Mouse (Mus musculus): ENCODE measurements around the gene Dync1li2. TPM values are rescaled to one million over a fixed set of nuclear protein-coding genes. Genes with fewer than 3 reads are reported as not detected.

Gene Dync1li2
- 100 to 1,000 TPM; 246 to 252 TPM for total RNA-seq (2021)
- long read RNA-seq, experiment 1, full-length matches to known transcripts, result 54 of 85 reads
- long read RNA-seq, experiment 1, partial matches to known transcripts, result 6 of 85 reads
- long read RNA-seq, experiment 1, other reads (novel, unspliced or antisense), result 25 of 85 reads
- long read RNA-seq, experiment 2, full-length matches to known transcripts, result 49 of 89 reads
- long read RNA-seq, experiment 2, partial matches to known transcripts, result 6 of 89 reads
- long read RNA-seq, experiment 2, other reads (novel, unspliced or antisense), result 34 of 89 reads

DNA sequence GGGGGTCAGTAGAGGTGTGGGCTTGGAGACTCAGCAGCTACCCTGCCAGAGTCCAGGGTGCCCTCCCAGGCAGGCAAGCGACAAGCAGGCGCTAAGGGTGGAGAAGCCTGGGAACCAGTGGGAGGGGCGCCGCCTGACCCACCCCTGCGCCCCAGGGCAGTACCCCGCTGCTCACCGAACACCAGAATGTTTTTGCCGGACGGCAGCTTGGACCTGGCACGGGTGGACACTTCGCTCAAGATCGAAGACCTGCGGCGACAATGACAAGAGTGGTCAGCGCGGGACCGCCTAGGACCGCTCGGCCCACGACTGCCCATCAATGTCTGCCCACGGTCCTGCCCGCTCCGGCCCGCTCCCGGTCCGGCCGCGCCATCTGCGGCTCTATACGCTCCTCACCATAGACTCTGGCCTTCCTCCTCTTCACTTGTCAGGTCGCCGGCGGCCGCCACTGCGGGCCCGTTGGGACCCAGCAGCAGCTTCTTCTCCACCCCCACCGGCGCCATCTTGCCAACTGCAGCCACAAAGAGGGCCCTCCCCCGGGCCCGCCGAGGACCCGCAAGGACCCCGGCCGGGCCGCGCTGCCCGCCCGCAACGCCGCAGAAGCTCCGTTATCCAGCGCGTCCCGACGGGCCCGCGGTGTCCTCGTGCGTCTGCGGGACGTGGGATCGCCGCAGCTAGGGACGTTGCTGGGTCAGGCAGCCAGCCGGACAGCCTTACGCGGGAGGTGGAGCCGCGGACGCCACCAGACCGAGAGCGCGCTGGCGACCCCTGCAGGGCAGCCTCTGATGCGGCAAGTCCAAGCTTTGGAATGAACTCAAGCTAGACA is at the start of gene Dync1li2:
Gene Dync1li2 (minus strand): TSS at position 749 of the 826 bp plus-strand sequence.
- peak; percentile 93 to 96 for DNase-seq (ENCODE audit: low spot score in 2 of 2)

DNA sequence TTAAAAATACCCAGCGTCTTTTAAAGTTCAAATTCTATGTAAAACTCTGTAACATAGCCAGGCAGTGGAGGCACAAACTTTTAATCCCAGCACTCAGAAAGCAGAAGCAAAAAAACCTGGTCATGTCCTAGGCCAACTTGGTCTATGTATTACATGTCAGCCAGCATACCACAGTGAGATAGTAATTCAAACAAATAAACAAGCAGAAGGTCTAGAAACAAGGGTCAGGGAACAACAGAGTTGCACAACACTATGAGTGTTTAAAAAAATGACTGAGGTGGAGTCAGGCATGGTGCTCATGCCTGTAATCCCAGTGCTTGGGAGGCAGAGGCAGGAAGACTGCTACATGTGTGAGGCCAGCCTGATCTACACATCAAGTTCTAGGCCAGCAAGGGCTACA is 36.2 kb upstream of the Dync1li2 start:
- DNase-seq (ENCODE audit: low spot score in 2 of 2), result no peak

DNA sequence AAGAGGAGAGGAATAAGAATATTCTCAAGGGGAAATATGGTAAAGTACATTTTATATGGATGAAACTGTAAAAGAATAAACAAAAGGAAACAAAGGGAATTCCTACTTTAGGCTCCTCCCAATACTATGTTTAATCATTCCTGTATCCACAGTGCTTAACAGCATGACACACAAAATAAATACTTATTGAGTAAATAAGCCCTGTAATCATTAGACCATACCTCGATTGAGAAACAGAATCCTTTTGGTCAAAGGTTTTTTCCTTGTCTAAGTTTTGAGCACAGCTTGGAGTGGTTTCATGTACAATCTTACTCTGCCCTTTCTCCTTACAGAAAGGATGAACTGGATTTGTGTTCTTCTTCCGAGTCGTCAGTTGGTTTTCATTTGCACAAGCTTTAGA is 29.6 kb upstream of the Dync1li2 start:
- no peak for DNase-seq (ENCODE audit: low spot score in 2 of 2)

DNA sequence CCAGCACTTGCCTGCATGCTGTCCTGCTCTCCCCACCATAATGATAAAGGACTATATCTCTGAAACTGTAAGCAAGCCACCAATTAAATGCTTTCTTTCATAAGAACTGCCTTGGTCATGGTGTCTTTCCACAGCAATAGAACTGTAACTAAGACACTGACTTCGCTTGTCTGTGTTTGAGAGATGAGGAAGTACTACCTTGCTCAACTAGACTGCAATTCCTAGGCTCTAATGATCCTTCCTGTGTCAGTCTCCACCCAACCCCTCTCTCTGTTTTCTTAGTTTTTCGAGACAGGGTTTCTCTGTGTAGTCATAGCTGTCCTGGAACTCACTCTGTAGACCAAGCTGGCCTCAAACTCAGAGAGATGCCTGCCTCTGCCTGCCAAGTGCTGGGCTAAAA is 24.6 kb upstream of the Dync1li2 start:
- DNase-seq (ENCODE audit: low spot score in 2 of 2), result no peak

DNA sequence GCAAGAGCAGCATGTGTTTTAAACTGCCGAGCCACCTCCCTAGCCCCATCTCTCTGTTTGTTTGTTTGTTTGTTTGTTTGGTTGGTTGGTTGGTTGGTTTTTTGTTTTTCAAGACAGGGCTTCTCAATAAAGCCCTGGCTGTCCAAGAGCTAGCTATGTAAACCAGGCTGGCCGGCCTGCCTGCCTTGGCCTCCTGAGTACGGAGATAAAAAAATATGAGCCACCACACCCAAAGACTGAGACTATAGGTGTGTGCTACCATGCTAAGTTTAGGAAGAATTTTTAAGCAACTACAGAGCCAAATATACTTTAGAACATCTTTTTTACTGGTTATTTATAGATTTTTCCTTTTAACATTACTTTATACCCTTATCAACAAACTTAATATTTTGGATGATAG is 9.3 kb upstream of the Dync1li2 start:
- no peak for DNase-seq (ENCODE audit: low spot score in 2 of 2)

DNA sequence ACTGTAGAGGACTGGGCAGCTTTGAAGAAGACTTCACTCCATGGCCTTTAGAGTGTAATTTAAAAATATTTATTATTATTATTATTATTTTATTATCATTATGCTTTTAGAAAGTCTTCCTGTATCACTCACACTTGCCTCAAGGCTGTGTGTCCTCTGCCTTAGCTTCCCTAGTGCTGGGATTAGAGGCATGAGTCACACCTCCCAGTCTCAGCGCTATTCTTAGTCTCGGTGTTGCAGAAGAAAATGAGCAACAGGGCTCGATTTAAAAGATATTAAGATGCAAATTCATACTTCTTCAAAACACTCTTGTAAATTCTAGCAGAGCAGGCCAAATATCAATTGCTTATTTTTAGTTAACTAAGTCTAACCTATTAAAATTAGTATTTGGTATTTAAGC is 5.9 kb upstream of the Dync1li2 start:
- no peak for DNase-seq (ENCODE audit: low spot score in 2 of 2)

DNA sequence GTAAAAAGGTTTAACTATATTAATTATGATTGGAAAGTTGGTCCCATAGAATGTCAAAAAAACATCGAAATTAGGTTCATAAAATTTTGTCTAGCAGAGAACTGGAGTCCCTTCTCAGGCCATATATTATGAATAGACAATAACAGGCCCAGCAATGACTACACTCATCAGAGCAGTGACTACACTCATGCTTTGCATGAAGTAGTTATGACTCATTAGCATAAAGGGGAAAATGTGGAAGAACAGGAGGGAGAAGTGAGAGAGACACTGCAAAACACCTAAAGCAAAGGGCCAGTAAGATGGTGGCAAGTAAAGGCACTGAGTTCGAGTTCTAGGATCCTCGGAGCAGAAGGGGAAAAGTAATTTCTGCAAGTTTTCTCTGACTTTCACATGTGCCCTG is 3.2 kb upstream of the Dync1li2 start:
- DNase-seq (ENCODE audit: low spot score in 2 of 2), result no peak

DNA sequence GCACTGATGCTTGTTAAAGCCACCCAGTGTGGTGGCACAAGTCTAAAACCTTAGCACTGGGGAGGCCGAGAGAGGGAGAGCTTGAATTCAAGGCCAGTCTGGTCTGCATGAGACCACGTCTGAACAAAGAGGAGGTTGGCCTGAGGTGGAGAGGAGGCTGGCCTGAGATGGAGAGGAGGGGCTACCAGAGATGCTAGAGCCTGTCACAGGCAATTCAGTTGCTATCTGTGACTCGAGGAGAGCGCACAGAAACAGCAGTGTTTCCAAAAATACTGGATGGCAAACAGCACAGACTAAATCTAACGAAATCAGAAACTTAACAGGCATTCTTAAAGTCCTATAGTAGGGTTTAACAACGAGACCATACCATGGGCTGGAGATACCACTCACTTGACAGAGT is 2.4 kb upstream of the Dync1li2 start:
- no peak for DNase-seq (ENCODE audit: low spot score in 2 of 2)

DNA sequence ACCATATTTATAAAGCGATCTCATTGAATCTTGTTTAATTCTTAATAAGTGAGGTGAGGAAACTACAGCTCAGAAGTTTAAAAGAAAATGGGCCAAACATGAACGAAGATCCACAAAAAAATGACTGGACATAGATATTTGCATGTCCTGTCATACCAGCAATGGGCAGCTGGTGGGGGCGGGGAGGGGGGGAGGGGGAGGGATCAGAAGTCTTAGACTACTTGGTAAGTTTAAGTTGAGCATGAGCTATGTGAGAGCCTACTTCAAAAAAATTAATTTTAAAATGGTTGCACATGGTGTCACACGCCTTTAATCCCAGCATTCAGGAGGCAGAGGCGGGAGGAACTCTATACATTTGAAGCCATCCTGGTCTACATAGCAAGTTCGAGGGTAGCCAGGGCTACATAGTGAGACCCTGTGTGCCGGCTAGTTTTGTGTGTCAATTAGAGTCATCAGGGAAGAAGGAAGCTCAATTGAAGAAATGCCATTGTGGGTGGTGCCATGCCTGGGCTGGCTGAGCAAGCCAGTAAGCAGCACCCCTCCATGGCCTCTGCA is 355 bp upstream of the Dync1li2 start:
- no peak for DNase-seq (ENCODE audit: low spot score in 2 of 2)

DNA sequence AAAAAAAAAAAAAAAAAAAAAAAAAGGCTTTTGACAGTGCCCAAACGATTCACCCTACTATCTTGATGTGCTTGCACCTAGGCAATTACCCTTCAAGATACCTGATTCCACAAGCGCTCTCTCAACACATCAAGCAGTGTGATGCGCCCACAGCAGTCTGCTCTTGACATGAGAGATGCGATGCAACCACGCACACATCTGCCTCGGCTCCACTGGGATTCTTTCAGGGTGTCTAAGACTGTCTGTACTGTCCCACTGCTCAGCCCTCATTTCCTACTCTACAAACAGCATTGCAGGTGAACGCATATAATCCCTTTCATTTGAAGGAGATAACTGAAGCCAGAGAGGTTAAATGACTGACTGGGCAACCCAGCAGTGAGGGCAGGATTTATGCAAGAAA is 1.2 kb downstream of the Dync1li2 start:
- no peak for DNase-seq (ENCODE audit: low spot score in 2 of 2)

DNA sequence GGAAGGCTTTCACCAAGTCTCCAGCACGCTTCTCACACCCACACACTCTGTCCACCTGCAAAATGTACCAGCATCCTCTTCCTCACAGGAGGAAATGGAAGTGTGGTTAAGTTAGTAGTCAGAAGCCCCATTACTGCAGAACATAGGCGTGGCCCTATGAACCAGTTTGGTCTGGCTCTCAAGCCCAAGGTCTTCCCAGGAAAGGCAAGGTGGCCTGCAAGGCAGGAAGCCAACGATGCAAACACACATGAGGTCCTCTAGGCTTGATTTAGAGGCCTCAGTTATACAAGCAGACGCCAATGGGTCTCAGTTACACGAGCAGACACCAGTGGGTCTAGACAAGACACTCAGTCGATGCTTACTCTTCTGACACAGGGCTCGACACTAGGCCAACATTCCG is 3.4 kb downstream of the Dync1li2 start:
- no peak for DNase-seq (ENCODE audit: low spot score in 2 of 2)

DNA sequence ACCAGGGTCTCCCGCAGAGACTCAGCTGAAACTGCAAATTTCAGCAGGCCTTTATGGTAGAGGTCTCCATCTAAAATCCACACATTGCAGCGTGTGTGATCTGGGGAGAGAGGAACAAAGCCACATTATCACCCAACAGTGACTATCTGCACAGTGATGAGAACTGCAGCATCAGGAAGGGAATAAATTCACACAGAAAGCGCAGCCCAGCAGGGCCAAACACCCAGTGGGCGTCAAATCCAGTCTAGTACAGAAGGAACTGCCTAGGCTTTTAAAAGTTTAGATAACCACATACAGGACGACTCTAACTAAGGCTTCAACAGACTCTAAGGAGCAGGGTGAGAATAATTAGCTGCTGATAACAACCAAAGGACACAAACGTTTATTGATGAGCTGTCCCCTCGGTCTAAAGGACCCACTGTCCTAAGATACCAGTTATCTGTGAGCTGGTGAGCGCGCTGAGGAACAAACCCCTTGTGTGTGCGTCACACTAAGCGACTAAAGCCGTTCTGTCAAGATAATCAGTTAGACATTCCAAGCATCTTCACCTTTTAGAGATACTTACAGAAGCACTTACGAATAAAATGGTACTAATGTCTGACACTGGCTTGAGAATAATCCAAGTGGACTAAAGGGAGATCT is 5.2 kb downstream of the Dync1li2 start:
- no peak for DNase-seq (ENCODE audit: low spot score in 2 of 2)

DNA sequence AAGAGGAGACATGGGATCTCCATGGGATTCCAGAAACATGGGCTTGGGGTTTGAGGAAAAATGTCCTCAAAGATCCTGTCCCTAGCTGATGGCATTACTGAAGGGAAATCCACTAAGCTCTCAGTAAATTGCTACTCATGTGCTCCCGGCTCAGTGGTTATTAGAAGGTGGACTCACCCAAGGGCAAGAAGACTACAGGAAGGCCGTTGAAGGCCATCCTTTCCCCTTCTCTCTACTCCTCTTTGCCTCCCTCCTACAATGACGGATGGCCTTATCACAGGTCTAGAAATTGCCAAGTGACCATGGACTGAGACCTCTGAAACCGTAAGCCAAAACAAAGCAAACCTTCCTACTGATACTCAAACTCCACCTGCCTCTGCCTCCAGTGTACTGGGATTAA is 6.3 kb downstream of the Dync1li2 start:
- no peak for DNase-seq (ENCODE audit: low spot score in 2 of 2)

DNA sequence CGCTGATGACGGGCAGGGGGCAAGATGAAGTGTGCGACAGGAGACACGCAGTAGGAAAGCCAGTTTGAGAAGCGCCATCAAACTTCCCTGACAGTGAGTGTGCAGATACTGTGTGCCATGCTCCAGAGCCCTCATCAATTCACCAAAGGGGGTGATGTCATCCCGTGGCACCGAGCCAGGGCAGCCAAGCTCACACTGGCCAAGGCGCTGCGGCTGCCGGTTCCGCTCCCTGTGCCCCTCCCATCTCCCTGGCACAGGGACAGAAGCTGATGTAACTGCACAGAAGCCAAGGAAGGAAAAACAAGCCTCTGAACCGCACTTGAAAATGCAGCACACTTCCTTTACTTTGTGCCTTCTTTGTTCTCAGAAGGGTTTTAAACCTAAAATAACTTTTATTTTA is 6.8 kb downstream of the Dync1li2 start:
- DNase-seq (ENCODE audit: low spot score in 2 of 2), result peak; percentile 94 to 97

DNA sequence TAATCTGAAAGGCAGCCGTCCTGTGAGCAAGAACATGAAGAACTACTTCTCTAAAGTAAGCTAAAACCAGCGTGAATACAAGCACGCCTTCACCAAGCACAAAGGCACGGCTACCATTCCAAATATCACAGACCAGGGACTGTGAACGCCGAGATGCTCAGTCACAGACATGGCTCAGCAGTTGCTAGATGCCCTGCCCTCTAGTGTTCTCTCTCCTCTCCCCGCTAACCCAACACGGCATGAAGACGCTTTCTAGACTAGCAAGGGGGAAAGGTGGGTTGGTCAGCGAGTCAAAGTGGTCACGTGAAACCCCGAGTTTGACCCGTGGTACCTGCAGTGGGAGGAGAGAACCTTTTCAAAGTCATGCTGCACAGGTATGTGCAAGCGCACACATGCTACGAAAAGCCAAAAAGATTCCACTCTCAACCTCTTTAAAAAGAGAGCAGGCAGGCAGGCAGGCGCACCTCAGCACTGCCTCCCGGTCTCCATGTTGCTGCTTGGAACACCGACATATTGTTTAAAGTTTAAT is 8.0 kb downstream of the Dync1li2 start:
- no peak for DNase-seq (ENCODE audit: low spot score in 2 of 2)

DNA sequence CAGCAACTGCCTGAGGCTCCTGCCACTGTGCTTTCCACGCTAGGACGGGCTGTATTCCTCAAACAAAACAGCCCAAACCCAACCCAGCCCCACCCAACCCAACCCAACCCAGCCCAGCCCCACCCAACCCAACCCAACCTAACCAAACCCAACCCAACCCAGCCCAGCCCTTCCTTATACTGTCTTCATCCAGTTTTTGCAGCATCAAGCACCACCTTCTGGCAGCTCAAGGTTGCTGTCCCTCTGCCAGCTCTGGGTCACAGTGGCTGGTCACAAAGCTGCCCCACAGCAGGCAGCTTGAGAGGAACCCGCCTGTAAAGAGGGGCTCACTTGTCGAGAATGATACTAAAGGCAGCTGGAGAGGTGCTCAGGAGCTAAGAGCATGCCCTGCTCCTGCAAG is 8.6 kb downstream of the Dync1li2 start:
- DNase-seq (ENCODE audit: low spot score in 2 of 2), result no peak

DNA sequence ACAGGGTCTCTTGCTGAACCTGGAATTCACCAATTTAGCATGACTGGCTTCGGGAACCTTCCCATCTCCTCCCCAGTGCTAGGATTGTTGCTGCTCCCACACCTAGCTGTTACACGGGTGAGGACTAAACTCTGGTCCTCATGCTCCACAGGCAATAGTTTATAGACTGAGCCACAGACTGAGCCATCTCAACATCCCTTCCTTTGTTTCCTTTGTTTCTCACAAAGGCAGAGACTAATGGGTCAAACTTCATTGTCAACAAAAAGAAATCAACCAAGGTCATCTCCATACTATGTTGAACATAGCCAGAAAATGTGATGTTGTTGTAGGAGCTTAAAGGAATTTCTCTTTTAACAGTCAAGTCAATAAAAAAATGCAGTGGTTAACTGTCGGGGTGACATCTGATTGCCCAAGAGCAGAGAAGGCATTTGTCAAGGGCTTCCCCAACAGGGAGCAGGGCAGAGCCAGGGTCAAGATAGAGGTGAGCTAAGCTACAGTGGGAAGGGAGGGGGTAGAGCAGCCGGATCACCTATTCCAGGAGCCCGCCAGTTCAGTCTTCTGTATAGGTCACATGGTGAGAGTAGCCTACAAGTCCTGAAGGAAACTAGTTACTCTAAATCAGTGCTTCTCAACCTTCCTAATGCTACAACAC is 9.5 kb downstream of the Dync1li2 start:
- DNase-seq (ENCODE audit: low spot score in 2 of 2), result no peak

DNA sequence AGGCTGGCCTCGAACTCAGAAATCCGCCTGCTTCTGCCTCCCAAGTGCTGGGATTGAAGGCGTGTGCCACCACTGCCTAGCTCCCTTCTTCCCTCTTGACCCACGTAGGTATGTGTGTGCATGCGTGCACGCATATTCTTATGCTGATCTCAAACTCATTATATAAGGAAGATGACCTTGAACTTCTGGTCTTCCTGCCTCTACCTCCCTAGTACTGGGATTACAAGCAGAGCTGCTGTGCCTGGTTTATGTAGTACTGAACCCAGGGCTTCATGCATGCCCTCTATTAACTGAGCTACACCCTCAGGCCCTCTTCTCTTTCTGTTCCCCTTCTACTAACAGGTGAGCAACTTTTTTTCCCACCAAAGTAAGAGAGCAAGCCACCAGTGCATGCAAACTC is 10.2 kb downstream of the Dync1li2 start:
- DNase-seq (ENCODE audit: low spot score in 2 of 2), result no peak

DNA sequence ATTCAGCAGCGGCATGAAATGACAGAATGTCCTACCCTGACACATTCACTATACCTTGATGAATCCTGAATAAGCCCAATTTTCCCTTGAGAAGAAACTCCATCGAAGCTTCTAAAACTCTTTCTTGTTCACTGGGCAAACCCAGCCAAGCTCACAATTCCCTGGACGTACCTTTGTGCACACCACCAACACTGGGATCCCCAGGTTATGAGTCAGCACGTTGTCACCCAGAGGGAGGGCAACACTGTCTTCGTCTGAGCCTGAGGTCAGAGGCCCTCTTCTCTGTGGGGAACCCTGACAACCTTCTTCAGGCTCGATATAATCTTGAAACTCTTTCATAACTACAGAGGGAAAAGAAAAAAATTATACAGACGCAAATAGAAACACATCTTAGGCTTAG is 12.6 kb downstream of the Dync1li2 start:
- no peak for DNase-seq (ENCODE audit: low spot score in 2 of 2)

DNA sequence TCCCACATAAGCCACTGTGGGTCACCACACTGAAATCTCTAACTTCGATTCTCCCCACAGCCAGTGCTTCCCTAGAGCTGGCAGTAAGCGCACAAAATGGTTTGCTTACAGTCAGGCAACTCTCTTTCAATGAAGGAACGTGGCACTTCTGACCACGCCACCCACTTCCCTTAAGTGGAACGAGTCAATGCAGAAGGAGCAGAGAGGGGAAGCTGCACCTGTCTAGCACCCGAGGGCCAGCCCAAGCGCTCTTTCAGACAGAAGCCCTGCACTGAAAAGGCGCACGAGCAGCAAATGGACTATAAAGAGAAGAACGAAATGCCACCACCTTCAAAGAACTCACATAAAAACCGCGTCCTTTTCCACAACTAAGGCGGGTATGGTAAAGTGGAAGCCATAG is 15.1 kb downstream of the Dync1li2 start:
- no peak for DNase-seq (ENCODE audit: low spot score in 2 of 2)

DNA sequence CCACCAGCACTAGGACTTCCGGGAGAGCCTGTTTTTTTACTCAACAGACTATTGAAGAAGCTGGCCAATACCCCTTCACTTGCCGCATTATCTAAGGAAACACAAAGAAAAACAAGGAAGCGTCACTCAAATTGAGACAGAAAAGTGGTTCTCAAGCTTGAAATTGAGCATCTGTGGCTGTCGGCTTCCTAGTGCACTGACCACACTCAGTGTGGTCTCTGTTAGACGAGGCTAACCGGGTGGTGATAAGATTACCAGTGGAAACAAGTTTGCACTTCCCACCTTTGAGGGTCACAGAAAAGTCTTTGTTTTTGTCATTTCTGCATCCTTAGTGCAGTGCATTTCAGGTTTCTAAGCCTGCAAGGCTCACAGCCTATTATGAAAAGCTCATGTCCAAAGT is 20.5 kb downstream of the Dync1li2 start:
- DNase-seq (ENCODE audit: low spot score in 2 of 2), result no peak

All from layer of hippocampus, postnatal 14 days (tissue).